Mouse (Mus musculus) embryonic facial prominence, embryonic 10.5 days (tissue): ENCODE results near the gene Kalrn. TPM values are rescaled to one million over a fixed set of nuclear protein-coding genes. Genes with fewer than 3 reads are reported as not detected.

Experiments
- DNase-seq: peaks from one replicate; pipeline ENCODE4 v3.0.0-alpha.2; 2017; ENCODE audit warnings: low spot score
- H3K27ac ChIP-seq: fragments of 300-500 bp; sonication (generic); replicated peaks from 2 replicates; pipeline ENCODE4 v1.5.1; 2016; ENCODE audit warnings: mild to moderate bottlenecking
- H3K27me3 ChIP-seq: fragments of 300-500 bp; sonication (generic); replicated peaks from 2 replicates; pipeline ENCODE4 v1.6.1; 2016; ENCODE audit warnings: low read depth, mild to moderate bottlenecking; ENCODE audit not compliant: poor library complexity, severe bottlenecking
- H3K36me3 ChIP-seq: fragments of 300-500 bp; sonication (generic); replicated peaks from 2 replicates; pipeline ENCODE4 v1.6.1; 2016; ENCODE audit warnings: mild to moderate bottlenecking, moderate library complexity
- H3K4me1 ChIP-seq: fragments of 300-500 bp; sonication (generic); 2 replicates; pipeline ENCODE4 v1.6.1; 2016
- H3K4me3 ChIP-seq: fragments of 300-500 bp; sonication (generic); 2 replicates; pipeline ENCODE4 v1.5.1; 2016; ENCODE audit warnings: mild to moderate bottlenecking, moderate library complexity
- H3K9me3 ChIP-seq: fragments of 300-500 bp; sonication (generic); 2 replicates; pipeline ENCODE4 v1.6.1; 2016; ENCODE audit warnings: mild to moderate bottlenecking
- WGBS: fragments of 180-500 bp; shearing (Covaris S2); methylation state at CpG from one replicate; pipeline ENCODE4 v1.1.7; 2016; 5-methylcytosine and 5-hydroxymethylcytosine counted together
- polyA plus RNA-seq: library from polyadenylated mRNA; unstranded; fragments of >200 nt; fragmentation: Nextera tagmentation; extraction: Ambion mirVana; gene quantifications from 2 replicates; pipeline ENCODE4 v1.2.1, GENCODE M21; 2016

Kalrn gene
- polyA plus RNA-seq, 1 experiment from 2014 or later, result 14.8 TPM

DNA sequence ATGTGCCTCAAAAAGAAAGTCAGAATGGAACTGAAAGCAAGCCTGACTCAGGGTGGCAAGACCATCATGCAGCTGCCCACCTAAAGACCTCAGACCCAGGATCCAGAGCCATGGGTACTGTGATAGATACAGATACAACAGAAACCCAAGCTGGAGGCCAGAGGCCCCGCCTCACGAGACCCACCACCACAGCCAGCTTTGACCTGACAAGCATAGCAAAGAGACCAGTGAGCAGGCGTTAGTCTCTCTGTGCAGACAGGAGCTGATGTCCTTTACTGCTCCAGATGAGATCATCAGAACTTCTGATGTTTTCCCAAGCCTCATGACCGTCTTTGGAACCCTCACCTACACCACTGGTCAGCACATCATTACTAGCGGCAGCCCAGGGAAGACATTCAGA is 85.5 kb downstream of the Kalrn start:
- Histone ChIP-seq H3K36me3 (no peaks in the 10 kb centered on the region), H3K4me3 (no peak overlapping the region), H3K27me3 (no peaks in the 10 kb centered on the region), H3K9me3 (no peaks in the 10 kb centered on the region), H3K27ac (no peak overlapping the region), H3K4me1 (peaks cover 59% of the 10 kb centered on the region)
- no peak for DNase-seq
- WGBS, result 91% methylated on average over 5 of the region's 5 CpGs

DNA sequence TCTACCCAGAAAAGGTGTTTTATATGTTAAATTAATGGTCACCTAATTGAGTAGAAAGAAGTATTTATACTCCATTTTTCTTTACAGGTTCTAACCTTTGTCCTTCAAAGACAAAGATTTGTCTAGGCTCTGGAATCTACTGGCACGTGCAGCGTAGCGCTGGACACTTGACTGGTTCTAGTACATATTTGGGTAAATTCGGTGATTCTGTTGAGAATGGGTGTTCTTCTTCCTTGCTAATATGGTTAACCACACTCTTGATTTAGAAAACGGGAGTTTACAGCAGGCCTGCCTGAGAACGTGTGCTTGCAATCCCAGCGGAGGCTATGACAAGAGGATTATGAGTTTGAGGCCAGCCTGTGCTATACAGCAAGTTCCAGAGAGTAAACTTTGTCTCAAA is 86.1 kb downstream of the Kalrn start:
- Histone ChIP-seq H3K27me3 (no peaks in the 10 kb centered on the region), H3K4me3 (no peak overlapping the region), H3K9me3 (no peaks in the 10 kb centered on the region), H3K36me3 (no peaks in the 10 kb centered on the region), H3K4me1 (peaks cover 61% of the 10 kb centered on the region), H3K27ac (no peak overlapping the region)
- WGBS, result 93% methylated on average over 7 of the region's 7 CpGs
- DNase-seq, result no peak

DNA sequence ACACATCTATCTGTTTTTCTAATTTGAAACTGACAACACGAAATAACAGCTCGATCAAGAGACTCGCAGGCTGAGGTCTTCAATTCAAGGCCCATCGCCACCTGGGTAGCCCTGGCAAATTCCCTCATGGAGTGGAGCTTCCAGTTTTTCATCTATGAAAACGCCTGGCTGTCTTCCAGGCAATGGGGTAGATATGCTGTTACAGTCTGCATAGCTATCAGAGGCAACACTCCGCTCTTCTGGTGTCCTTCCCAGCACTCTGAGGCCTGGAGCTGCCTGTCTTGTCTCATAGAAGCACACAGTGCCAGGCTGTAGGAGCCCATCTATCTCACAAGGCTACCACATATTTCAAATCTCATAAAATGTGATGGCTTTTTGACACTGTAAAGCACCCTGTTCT is 87.8 kb downstream of the Kalrn start:
- 0 out of 2 replicates have a peak overlapping the region, but pooled peaks have one; percentile 35 for H3K27ac ChIP-seq
- H3K4me1 ChIP-seq, result peaks cover 51% of the 10 kb centered on the region
- H3K27me3 ChIP-seq, result no peaks in the 10 kb centered on the region
- H3K9me3 ChIP-seq, result no peaks in the 10 kb centered on the region
- no peaks in the 10 kb centered on the region for H3K36me3 ChIP-seq
- WGBS, result 79% methylated on average over 6 of the region's 6 CpGs
- H3K4me3 ChIP-seq, result no peak overlapping the region
- no peak for DNase-seq

DNA sequence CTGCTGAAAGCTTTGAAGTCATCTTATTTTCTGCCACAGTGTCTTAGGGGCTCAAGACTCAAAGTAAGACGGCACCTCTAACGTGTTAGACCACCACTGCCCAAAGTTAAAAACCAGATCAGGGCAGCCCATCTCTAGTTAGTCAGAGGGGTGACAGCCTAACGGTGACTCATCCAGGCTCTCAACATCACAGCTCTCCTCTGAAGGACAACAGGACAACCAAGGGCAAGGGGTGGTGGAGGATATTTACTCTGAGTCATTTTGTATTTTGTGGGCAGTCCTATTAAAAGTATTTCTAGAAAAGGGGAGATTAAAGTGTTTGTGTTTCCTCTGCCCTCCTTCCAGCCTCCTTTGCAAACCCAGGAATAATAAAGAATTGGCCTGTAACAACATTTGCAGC is 88.4 kb downstream of the Kalrn start:
- Histone ChIP-seq H3K27me3 (no peaks in the 10 kb centered on the region), H3K27ac (0 out of 2 replicates have a peak overlapping the region, but pooled peaks have one; percentile 35), H3K9me3 (no peaks in the 10 kb centered on the region), H3K4me3 (no peak overlapping the region), H3K4me1 (peaks cover 45% of the 10 kb centered on the region), H3K36me3 (no peaks in the 10 kb centered on the region)
- no peak for DNase-seq
- 70% methylated on average over 3 of the region's 3 CpGs for WGBS

GRCm38 (mm10) chr16:34484213-34484612 is 89.1 kb downstream of the Kalrn start:
- Histone ChIP-seq H3K9me3 (no peaks in the 10 kb centered on the region), H3K36me3 (no peaks in the 10 kb centered on the region), H3K4me3 (no peak overlapping the region), H3K4me1 (peaks cover 40% of the 10 kb centered on the region), H3K27ac (no peak overlapping the region), H3K27me3 (no peaks in the 10 kb centered on the region)
- no peak for DNase-seq
- WGBS, result 83% methylated on average over 1 of the region's 1 CpGs

- Histone ChIP-seq H3K36me3 (no peaks in the 10 kb centered on the region), H3K4me1 (peaks cover 39% of the 10 kb centered on the region), H3K9me3 (no peaks in the 10 kb centered on the region), H3K27me3 (no peaks in the 10 kb centered on the region), H3K4me3 (no peak overlapping the region), H3K27ac (no peak overlapping the region)
- DNase-seq, result peak; percentile 50
- 40% methylated on average over 6 of the region's 6 CpGs for WGBS
Measured at GRCm38 (mm10) chr16:34483716-34484115, 89.6 kb downstream of the Kalrn start.

GRCm38 (mm10) chr16:34474741-34475140 is 98.6 kb downstream of the Kalrn start:
- H3K27me3 ChIP-seq, result no peaks in the 10 kb centered on the region
- no peaks in the 10 kb centered on the region for H3K9me3 ChIP-seq
- peaks cover 50% of the 10 kb centered on the region for H3K4me1 ChIP-seq
- no peak for DNase-seq
- WGBS, result 74% methylated on average over 4 of the region's 4 CpGs
- no peak overlapping the region for H3K27ac ChIP-seq
- no peak overlapping the region for H3K4me3 ChIP-seq
- peaks cover 6% of the 10 kb centered on the region; the same call in 1 of the 2 replicates for H3K36me3 ChIP-seq

GRCm38 (mm10) chr16:34473891-34474290 is 99.4 kb downstream of the Kalrn start:
- peaks cover 59% of the 10 kb centered on the region for H3K4me1 ChIP-seq
- DNase-seq, result no peak
- H3K27me3 ChIP-seq, result no peaks in the 10 kb centered on the region
- H3K27ac ChIP-seq, result 0 out of 2 replicates have a peak overlapping the region, but pooled peaks have one; percentile 15
- peaks cover 6% of the 10 kb centered on the region; the same call in 1 of the 2 replicates for H3K36me3 ChIP-seq
- H3K9me3 ChIP-seq, result no peaks in the 10 kb centered on the region
- 69% methylated on average over 4 of the region's 4 CpGs for WGBS
- no peak overlapping the region for H3K4me3 ChIP-seq

GRCm38 (mm10) chr16:34471441-34471840 is 101.9 kb downstream of the Kalrn start:
- H3K4me1 ChIP-seq, result peaks cover 77% of the 10 kb centered on the region
- H3K4me3 ChIP-seq, result no peak overlapping the region
- H3K36me3 ChIP-seq, result no peaks in the 10 kb centered on the region
- H3K27ac ChIP-seq, result no peak overlapping the region
- H3K9me3 ChIP-seq, result no peaks in the 10 kb centered on the region
- no peak for DNase-seq
- WGBS, result 88% methylated on average over 4 of the region's 4 CpGs
- no peaks in the 10 kb centered on the region for H3K27me3 ChIP-seq

GRCm38 (mm10) chr16:34470343-34470742 is 103.0 kb downstream of the Kalrn start:
- H3K9me3 ChIP-seq, result no peaks in the 10 kb centered on the region
- peaks cover 77% of the 10 kb centered on the region for H3K4me1 ChIP-seq
- DNase-seq, result no peak
- no peaks in the 10 kb centered on the region for H3K27me3 ChIP-seq
- no peak overlapping the region for H3K4me3 ChIP-seq
- H3K36me3 ChIP-seq, result no peaks in the 10 kb centered on the region
- 86% methylated on average over 5 of the region's 5 CpGs for WGBS
- no peak overlapping the region for H3K27ac ChIP-seq

DNA sequence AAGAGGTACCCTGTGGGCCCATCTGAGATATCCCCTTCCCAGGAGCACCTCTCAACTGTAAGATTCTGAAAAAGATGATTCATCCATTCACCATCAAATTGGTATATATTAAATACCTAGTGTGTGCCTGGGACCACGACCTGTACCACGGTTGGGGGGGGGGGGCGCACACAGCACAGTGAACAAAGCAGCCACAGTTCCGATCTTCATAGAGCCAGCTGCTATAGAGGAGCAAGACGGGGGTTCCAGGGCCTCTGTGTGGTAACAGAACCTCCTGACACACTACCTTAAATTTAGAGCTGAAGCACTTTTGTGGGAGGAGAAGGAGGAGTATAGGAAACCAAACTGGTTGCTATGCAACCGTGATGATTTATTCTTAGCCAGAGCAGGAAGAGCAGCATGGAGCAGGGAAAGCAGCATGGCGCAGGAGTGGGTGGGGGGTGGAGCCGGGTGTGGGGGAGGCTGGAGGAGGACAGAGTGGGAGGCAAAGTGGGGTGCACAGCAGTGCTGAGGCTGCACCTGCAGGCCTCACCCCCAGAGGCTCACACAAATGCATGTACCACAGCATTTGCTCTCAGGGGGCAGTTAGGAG is 104.0 kb downstream of the Kalrn start:
- no peak overlapping the region for H3K4me3 ChIP-seq
- DNase-seq, result no peak
- H3K27ac ChIP-seq, result peak overlapping the region; percentile 48; the same call in 1 of the 2 replicates
- H3K9me3 ChIP-seq, result no peaks in the 10 kb centered on the region
- WGBS, result 61% methylated on average over 8 of the region's 8 CpGs
- no peaks in the 10 kb centered on the region for H3K36me3 ChIP-seq
- peaks cover 69% of the 10 kb centered on the region for H3K4me1 ChIP-seq
- H3K27me3 ChIP-seq, result no peaks in the 10 kb centered on the region

DNA sequence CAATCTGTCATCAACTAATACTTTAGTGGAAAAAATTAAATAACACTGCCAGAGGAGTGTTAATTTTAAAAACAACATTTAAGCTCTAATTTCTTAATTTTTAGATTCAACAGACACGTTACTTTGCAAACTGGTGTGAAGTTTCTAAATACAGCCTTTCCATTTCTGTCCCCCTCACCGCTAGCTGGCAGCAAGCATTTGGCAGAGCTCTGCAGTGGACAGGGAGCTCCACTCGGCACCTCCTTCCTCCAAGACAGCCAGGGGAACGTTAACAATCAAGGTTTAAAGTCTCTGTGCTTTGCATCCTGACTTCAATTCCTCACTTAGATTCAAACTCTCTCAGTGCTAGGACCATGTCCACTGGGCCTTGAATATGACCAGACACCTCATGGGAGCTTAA is 106.7 kb downstream of the Kalrn start:
- no peak overlapping the region for H3K27ac ChIP-seq
- peaks cover 54% of the 10 kb centered on the region for H3K4me1 ChIP-seq
- H3K36me3 ChIP-seq, result no peaks in the 10 kb centered on the region
- no peaks in the 10 kb centered on the region for H3K27me3 ChIP-seq
- H3K4me3 ChIP-seq, result no peak overlapping the region
- DNase-seq, result no peak
- no peaks in the 10 kb centered on the region for H3K9me3 ChIP-seq
- whole genome bisulfite sequencing, result 67% methylated on average over 4 of the region's 4 CpGs

DNA sequence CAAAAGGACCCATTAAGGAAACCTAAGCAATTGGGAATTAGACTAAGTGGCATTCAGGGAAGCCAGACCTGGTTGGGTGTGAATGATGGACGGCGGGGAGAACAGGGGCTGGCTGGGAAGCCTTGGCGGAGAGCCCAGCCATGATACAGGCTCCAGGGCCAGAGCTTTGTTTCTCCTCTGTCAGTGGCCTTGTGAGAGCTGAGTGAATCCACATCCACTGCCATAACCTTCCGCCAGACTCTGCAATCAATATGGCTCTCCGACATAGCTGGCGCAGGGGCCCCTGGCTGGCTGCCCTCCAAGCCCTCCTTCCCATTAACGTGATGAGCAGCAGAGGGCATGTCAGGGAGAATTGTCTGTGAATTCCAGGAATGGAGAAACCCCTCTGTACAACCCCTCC is 117.0 kb downstream of the Kalrn start:
- no peaks in the 10 kb centered on the region for H3K9me3 ChIP-seq
- no peak for DNase-seq
- H3K27ac ChIP-seq, result no peak overlapping the region; the same call in 1 of the 2 replicates
- 87% methylated on average over 7 of the region's 7 CpGs for WGBS
- no peaks in the 10 kb centered on the region for H3K36me3 ChIP-seq
- H3K4me3 ChIP-seq, result no peak overlapping the region
- H3K4me1 ChIP-seq, result peaks cover 27% of the 10 kb centered on the region
- H3K27me3 ChIP-seq, result no peaks in the 10 kb centered on the region
